Mouse (Mus musculus) erythroblast, embryonic 14.5 days (primary cell): ENCODE results near the gene Wdfy4.

ENCODE experiments used
- GATA1 ChIP-seq: IDR thresholded peaks from 2 replicates; pipeline ENCODE4 v1.6.1; 2012; ENCODE audit warnings: low read length, inconsistent platforms, mixed read lengths
- TAL1 ChIP-seq: IDR thresholded peaks from 3 replicates; pipeline ENCODE4 v1.6.1; 2012; ENCODE audit warnings: low read length, inconsistent platforms, mixed read lengths

- TF ChIP-seq GATA1 (no peak), TAL1 (no peak)
Measured at GRCm38 (mm10) chr14:33062996-33063395, 122.3 kb downstream of the Wdfy4 start.
